Mouse (Mus musculus) embryo, embryonic 11 days (tissue): ENCODE results near the gene Eps8l3.

Source experiments
- DNase-seq: peaks from one replicate; pipeline ENCODE4 v3.0.0-alpha.2; 2015

Gene Eps8l3

GRCm38 (mm10) chr3:107895720-107896569 is 18.9 kb downstream of the Eps8l3 start, which contains the start of gene Gstm5:
Gene Gstm5 (plus strand): TSS chr3:107895821.
- DNase-seq, result peak; percentile 93

GRCm38 (mm10) chr3:107898691-107899090 is 21.7 kb downstream of the Eps8l3 start:
- no peak for DNase-seq

- no peak for DNase-seq
These were observed 24.1 kb downstream of the Eps8l3 start for GRCm38 (mm10) chr3:107900955-107901673.

GRCm38 (mm10) chr3:107905942-107906341 is 28.9 kb downstream of the Eps8l3 start:
- DNase-seq, result no peak

GRCm38 (mm10) chr3:107916674-107917073 is 39.6 kb downstream of the Eps8l3 start:
- no peak for DNase-seq

GRCm38 (mm10) chr3:107917097-107917496 is 40.1 kb downstream of the Eps8l3 start:
- DNase-seq, result no peak

GRCm38 (mm10) chr3:107917783-107918408 is 40.9 kb downstream of the Eps8l3 start:
- peak; percentile 79 for DNase-seq

GRCm38 (mm10) chr3:107920348-107920747 is 43.3 kb downstream of the Eps8l3 start:
- DNase-seq, result no peak

- no peak for DNase-seq
These were observed 48.3 kb downstream of the Eps8l3 start for GRCm38 (mm10) chr3:107925335-107925734.

- DNase-seq, result no peak
These were observed 50.8 kb downstream of the Eps8l3 start for GRCm38 (mm10) chr3:107927841-107928240.

GRCm38 (mm10) chr3:107928691-107929090 is 51.7 kb downstream of the Eps8l3 start:
- no peak for DNase-seq

GRCm38 (mm10) chr3:107929243-107929642 is 52.2 kb downstream of the Eps8l3 start:
- no peak for DNase-seq

- DNase-seq, result no peak
These were observed 52.7 kb downstream of the Eps8l3 start for GRCm38 (mm10) chr3:107929731-107930130.

GRCm38 (mm10) chr3:107931134-107931533 is 54.1 kb downstream of the Eps8l3 start:
- DNase-seq, result peak; percentile 7

GRCm38 (mm10) chr3:107931670-107932069 is 54.6 kb downstream of the Eps8l3 start, which contains the start of gene Gstm7:
Gene Gstm7 (minus strand): TSS chr3:107931817.
- peak; percentile 97 for DNase-seq

- DNase-seq, result no peak
These were observed 55.1 kb downstream of the Eps8l3 start for GRCm38 (mm10) chr3:107932128-107932527.

GRCm38 (mm10) chr3:107935268-107935667 is 58.2 kb downstream of the Eps8l3 start:
- no peak for DNase-seq

GRCm38 (mm10) chr3:107935888-107936287 is 58.9 kb downstream of the Eps8l3 start:
- no peak for DNase-seq

- DNase-seq, result peak; percentile 52
These were observed 62.4 kb downstream of the Eps8l3 start for GRCm38 (mm10) chr3:107939403-107939802.

- no peak for DNase-seq
These were observed 62.8 kb downstream of the Eps8l3 start for GRCm38 (mm10) chr3:107939830-107940229.

GRCm38 (mm10) chr3:107940524-107940923 is 63.5 kb downstream of the Eps8l3 start:
- no peak for DNase-seq

- no peak for DNase-seq
These were observed 64.2 kb downstream of the Eps8l3 start for GRCm38 (mm10) chr3:107941261-107941660.
